Comparison of ENCODE assay signal across 11 mouse cellular contexts in the genomic region with DNA sequence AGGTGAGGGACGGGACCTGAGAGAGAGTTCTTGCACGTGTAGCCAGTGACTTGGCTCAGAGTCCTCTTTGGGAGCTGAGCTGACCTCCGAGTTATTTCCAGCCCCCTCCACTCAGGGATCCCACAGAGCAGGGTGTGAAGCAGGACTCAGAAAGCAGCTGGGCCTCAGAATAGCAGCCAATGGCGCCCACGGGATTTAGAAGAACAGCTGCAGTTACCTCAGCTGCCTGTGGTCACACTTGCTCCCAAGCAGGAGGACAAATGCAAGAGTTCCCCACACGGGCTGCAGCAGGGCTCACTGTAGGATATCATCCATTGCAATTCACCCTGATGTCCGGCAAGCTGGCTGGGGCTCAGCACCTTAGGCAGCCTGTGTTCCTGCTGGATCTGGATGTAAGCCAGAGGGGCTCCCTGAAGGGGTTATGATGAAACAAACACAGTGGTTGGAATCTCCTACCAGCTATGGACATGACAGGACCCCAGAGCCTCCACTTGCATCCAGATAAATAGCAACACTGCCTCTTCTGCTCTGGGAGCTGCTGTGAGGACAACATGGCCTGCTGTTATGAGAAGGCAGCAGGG. TPM values are rescaled to one million over a fixed set of nuclear protein-coding genes. Genes with fewer than 3 reads are reported as not detected.
A peak's percentile ranks its signal among the peaks of the same experiment; 100 is the strongest.
DNase-seq lines count a peak whose midpoint lies in the region; ATAC-seq lines count a peak whose summit lies in the region.
"Had no signal": no experiment of that assay in that cellular context is flagged by ENCODE, and none has a peak within 500 bp of the region (broad histone marks: within the 10 kb centered on the region; RNA-seq: fewer than 3 reads in every experiment).

No protein-coding gene starts in this region.

- no peak for ATAC-seq in forebrain, embryonic 15.5 days (replicated peaks)
- no peak for ATAC-seq in forebrain, embryonic 12.5 days (ENCODE audit: low FRiP score)
- ATAC-seq in liver, embryonic 11.5 days (replicated peaks; ENCODE audit: low FRiP score), result no peak
- no peak for ATAC-seq in midbrain, embryonic 14.5 days (ENCODE audit: low FRiP score, low TSS enrichment)
- ATAC-seq: Patski had no signal

- H3K36me3 ChIP-seq in forebrain, embryonic 15.5 days, result peaks cover 51% of the 10 kb centered on the region
- H3K36me3 ChIP-seq in forebrain, embryonic 12.5 days (replicated peaks), result peaks cover 69% of the 10 kb centered on the region
- H3K36me3 ChIP-seq in liver, embryonic 11.5 days (ENCODE audit: control insufficient read depth, insufficient read depth, low read length), result peaks cover 4% of the 10 kb centered on the region
- H3K36me3 ChIP-seq in midbrain, embryonic 14.5 days (ENCODE audit: control insufficient read depth, insufficient read depth, low read length), result peaks cover 73% of the 10 kb centered on the region

- H3K4me1 ChIP-seq in forebrain, embryonic 15.5 days, result peaks cover 44% of the 10 kb centered on the region
- H3K4me1 ChIP-seq in forebrain, embryonic 12.5 days, result peaks cover 27% of the 10 kb centered on the region
- 0 out of 2 replicates have a peak, but pooled peaks cover 2% of the 10 kb centered on the region for H3K4me1 ChIP-seq in liver, embryonic 11.5 days (replicated peaks; ENCODE audit: control insufficient read depth, insufficient read depth, low read length)
- H3K4me1 ChIP-seq in midbrain, embryonic 14.5 days (ENCODE audit: control insufficient read depth, insufficient read depth, low read length), result peaks cover 21% of the 10 kb centered on the region

- H3K4me3 ChIP-seq in forebrain, embryonic 15.5 days, result no peak overlapping the region
- no peak overlapping the region for H3K4me3 ChIP-seq in forebrain, embryonic 12.5 days (replicated peaks)
- H3K4me3 ChIP-seq in liver, embryonic 11.5 days (ENCODE audit: low read depth, low read length), result no peak overlapping the region
- no peak overlapping the region for H3K4me3 ChIP-seq in midbrain, embryonic 14.5 days (replicated peaks; ENCODE audit: low read depth, low read length)
- H3K4me3 ChIP-seq: neural tube, embryonic 15.5 days had no signal

- H3K27me3 ChIP-seq in forebrain, embryonic 15.5 days, result no peaks in the 10 kb centered on the region
- no peaks in the 10 kb centered on the region for H3K27me3 ChIP-seq in forebrain, embryonic 12.5 days
- peaks cover 16% of the 10 kb centered on the region for H3K27me3 ChIP-seq in liver, embryonic 11.5 days (replicated peaks; ENCODE audit: control insufficient read depth, insufficient read depth, low read length)
- no peaks in the 10 kb centered on the region for H3K27me3 ChIP-seq in midbrain, embryonic 14.5 days (ENCODE audit: control insufficient read depth, insufficient read depth, low read length)
- H3K27me3 ChIP-seq: neural tube, embryonic 15.5 days; Patski had no signal

- peak; percentile 34 for DNase-seq in right cerebral cortex, adult 18-20 months
- DNase-seq in right cerebral cortex, postnatal 4 days, result no peak
- DNase-seq in heart, postnatal 36 days, result peak; percentile 35 to 36
- DNase-seq in liver, embryonic 11.5 days (ENCODE audit: low spot score), result no peak
- no peak for DNase-seq in midbrain, embryonic 14.5 days
- DNase-seq in adrenal gland, postnatal 25 days, result no peak

- H3K9me3 ChIP-seq in forebrain, embryonic 15.5 days, result no peaks in the 10 kb centered on the region
- H3K9me3 ChIP-seq in forebrain, embryonic 12.5 days, result no peaks in the 10 kb centered on the region
- H3K9me3 ChIP-seq in liver, embryonic 11.5 days (ENCODE audit: control insufficient read depth, low read length), result no peaks in the 10 kb centered on the region
- H3K9me3 ChIP-seq in midbrain, embryonic 14.5 days (ENCODE audit: control insufficient read depth, low read length), result no peaks in the 10 kb centered on the region
- H3K9me3 ChIP-seq: neural tube, embryonic 15.5 days had no signal

- H3K4me2 ChIP-seq in forebrain, embryonic 15.5 days (replicated peaks), result no peak overlapping the region
- H3K4me2 ChIP-seq in forebrain, embryonic 12.5 days, result no peak overlapping the region
- H3K4me2 ChIP-seq in liver, embryonic 11.5 days, result no peak overlapping the region
- no peak overlapping the region for H3K4me2 ChIP-seq in midbrain, embryonic 14.5 days (ENCODE audit: low read length)
- H3K4me2 ChIP-seq: neural tube, embryonic 15.5 days had no signal

- WGBS in forebrain, embryonic 15.5 days, result 66% methylated on average over 7 of the region's 7 CpGs
- 78% methylated on average over 7 of the region's 7 CpGs for WGBS in forebrain, embryonic 12.5 days
- WGBS in liver, embryonic 11.5 days, result 56% methylated on average over 7 of the region's 7 CpGs
- WGBS in midbrain, embryonic 14.5 days, result 68% methylated on average over 7 of the region's 7 CpGs

- intact Hi-C loops in heart, postnatal 36 days (cut with DNase I), result no loop called here

- no peak overlapping the region for H3K9ac ChIP-seq in forebrain, embryonic 15.5 days (replicated peaks)
- no peak overlapping the region for H3K9ac ChIP-seq in forebrain, embryonic 12.5 days
- H3K9ac ChIP-seq in liver, embryonic 11.5 days (ENCODE audit: low read depth, low read length), result no peak overlapping the region
- no peak overlapping the region for H3K9ac ChIP-seq in midbrain, embryonic 14.5 days (replicated peaks; ENCODE audit: low read length)
- H3K9ac ChIP-seq: neural tube, embryonic 15.5 days had no signal

- H3K27ac ChIP-seq in forebrain, embryonic 15.5 days (replicated peaks), result 0 out of 2 replicates have a peak overlapping the region, but pooled peaks have one; percentile 47
- H3K27ac ChIP-seq in forebrain, embryonic 12.5 days, result no peak overlapping the region
- no peak overlapping the region for H3K27ac ChIP-seq in liver, embryonic 11.5 days (ENCODE audit: low read depth, low read length)
- H3K27ac ChIP-seq in midbrain, embryonic 14.5 days (replicated peaks; ENCODE audit: low read depth, low read length), result no peak overlapping the region
- H3K27ac ChIP-seq: macrophage; neural tube, embryonic 15.5 days had no signal

RNA-seq across cellular contexts. Expression of gene Vash2, which starts 6.4 kb away (rescaled TPM):
- polyA plus RNA-seq in forebrain, embryonic 15.5 days (2015; fragmentation: Nextera tagmentation; extraction: Ambion mirVana), result 84.1 and 88.7 TPM in 2 replicates
- polyA plus RNA-seq in forebrain, embryonic 12.5 days (2016; fragmentation: Nextera tagmentation; extraction: Ambion mirVana), result 65.0 and 65.5 TPM in 2 replicates
- under 1 TPM; 0.35 to 0.56 TPM for total RNA-seq in heart, postnatal 36 days (2021)
- 12.8 and 14.2 TPM in 2 replicates for polyA plus RNA-seq in liver, embryonic 11.5 days (2014; fragmentation: Nextera tagmentation; extraction: Ambion mirVana)
- polyA plus RNA-seq in midbrain, embryonic 14.5 days (2014; fragmentation: Nextera tagmentation; extraction: Ambion mirVana), result 82.8 and 102 TPM in 2 replicates
- 0.48 and 0.49 TPM in 2 replicates for total RNA-seq in adrenal gland, postnatal 25 days (2021)

RNA-seq across cellular contexts. Expression of gene Angel2, which starts 47.8 kb away (rescaled TPM):
- 64.6 and 67.6 TPM in 2 replicates for polyA plus RNA-seq in forebrain, embryonic 15.5 days (2015; fragmentation: Nextera tagmentation; extraction: Ambion mirVana)
- polyA plus RNA-seq in forebrain, embryonic 12.5 days (2016; fragmentation: Nextera tagmentation; extraction: Ambion mirVana), result 63.7 and 65.3 TPM in 2 replicates
- total RNA-seq in heart, postnatal 36 days (2021), result 10 to 100 TPM; 27.9 to 29.9 TPM
- 32.1 and 34.1 TPM in 2 replicates for polyA plus RNA-seq in liver, embryonic 11.5 days (2014; fragmentation: Nextera tagmentation; extraction: Ambion mirVana)
- polyA plus RNA-seq in midbrain, embryonic 14.5 days (2014; fragmentation: Nextera tagmentation; extraction: Ambion mirVana), result 49.3 and 60.1 TPM in 2 replicates
- total RNA-seq in adrenal gland, postnatal 25 days (2021), result 44.3 and 56.8 TPM in 2 replicates

RNA-seq across cellular contexts. Expression of gene Flvcr1, which starts 53.3 kb away (rescaled TPM):
- 6.9 and 8.1 TPM in 2 replicates for polyA plus RNA-seq in forebrain, embryonic 15.5 days (2015; fragmentation: Nextera tagmentation; extraction: Ambion mirVana)
- polyA plus RNA-seq in forebrain, embryonic 12.5 days (2016; fragmentation: Nextera tagmentation; extraction: Ambion mirVana), result 9.7 and 11.5 TPM in 2 replicates
- total RNA-seq in heart, postnatal 36 days (2021), result 1 to 10 TPM; 5.0 to 5.4 TPM
- 11.8 and 12.1 TPM in 2 replicates for polyA plus RNA-seq in liver, embryonic 11.5 days (2014; fragmentation: Nextera tagmentation; extraction: Ambion mirVana)
- 10.0 and 12.1 TPM in 2 replicates for polyA plus RNA-seq in midbrain, embryonic 14.5 days (2014; fragmentation: Nextera tagmentation; extraction: Ambion mirVana)
- total RNA-seq in adrenal gland, postnatal 25 days (2021), result 14.7 and 15.0 TPM in 2 replicates

Comparison
In these comparisons a context has a peak if more than half of its experiments do, and no peak if none do; other contexts are left out.
1. DNase-seq: peak in right cerebral cortex, adult 18-20 months (single experiment) and heart, postnatal 36 days (2 of 2); none in right cerebral cortex, postnatal 4 days (single experiment), liver, embryonic 11.5 days (single experiment), midbrain, embryonic 14.5 days (single experiment) and adrenal gland, postnatal 25 days (single experiment).